Mouse (Mus musculus): ENCODE data around the gene Rad23a. TPM values are rescaled to one million over a fixed set of nuclear protein-coding genes. Genes with fewer than 3 reads are reported as not detected.

Gene Rad23a
- 49.3 and 65.9 TPM in 2 replicates for polyA plus RNA-seq (2012; rRNA removed)

DNA sequence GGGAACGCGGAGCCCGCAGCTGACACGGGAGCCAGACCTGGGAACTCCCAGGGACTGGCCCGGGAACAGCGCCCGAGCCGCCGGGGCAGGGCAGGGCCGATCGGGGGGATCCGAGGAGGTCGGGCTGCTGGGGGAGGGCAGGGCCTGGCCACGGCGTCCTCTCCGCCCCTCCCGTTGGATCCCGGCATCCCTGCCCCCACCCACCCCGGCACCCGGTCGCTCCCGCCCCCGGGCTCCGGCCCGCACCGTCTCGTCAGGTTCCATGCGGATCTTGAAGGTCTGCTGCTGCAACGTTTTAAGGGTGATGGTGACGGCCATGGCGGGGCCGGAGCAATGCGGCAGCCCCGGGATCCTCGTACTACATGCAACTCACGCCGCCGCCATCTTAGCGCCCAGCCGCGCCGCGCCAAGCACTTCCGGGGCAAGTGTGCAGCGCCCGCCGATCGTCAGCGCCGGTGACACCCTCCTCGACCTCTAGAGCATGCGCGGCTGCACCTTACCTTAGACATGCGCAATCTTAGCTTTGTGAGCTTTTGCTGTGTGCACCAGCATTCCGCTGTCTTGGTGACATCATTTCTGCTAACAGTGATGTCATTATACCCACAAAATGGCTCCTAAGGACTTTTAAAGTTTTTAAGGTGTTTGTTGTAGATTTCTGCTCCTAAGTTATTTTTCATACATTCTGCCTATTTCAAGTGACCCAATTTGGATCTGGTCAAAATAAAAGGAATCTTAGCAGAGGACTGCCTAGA lies at the start of gene Rad23a:
Rad23a (minus strand) TSS at position 418 of the 752 bp plus-strand sequence.
- WGBS, result 1% methylated on average over 55 of the region's 55 CpGs

DNA sequence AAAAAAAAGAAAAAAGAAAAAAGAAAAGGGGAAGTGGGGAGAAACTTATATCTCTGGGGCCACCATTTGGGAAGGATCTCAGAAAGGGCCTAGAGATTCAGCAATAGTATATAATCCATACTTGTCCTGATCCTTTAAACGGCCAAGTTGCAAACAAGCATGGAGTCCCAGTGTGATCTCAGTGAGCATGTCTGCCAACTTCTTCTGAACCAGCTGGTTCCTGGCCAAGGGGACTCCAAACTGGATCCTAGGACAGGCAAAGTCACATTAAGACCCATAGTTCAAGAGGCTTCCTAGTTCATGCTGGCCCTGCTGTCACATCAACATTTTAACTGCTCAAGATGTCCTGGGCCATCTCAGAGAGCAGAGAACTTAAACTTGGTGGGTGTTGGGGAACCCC lies 48.7 kb upstream of the Rad23a start:
- 86% methylated on average over 1 of the region's 1 CpGs for WGBS
- DNase-seq (ENCODE audit: low read depth, low spot score), result no peak

More for the DNA sequence above, at the start of gene Rad23a:
- peak; percentile 82 for DNase-seq (ENCODE audit: low read depth, low spot score)

DNA sequence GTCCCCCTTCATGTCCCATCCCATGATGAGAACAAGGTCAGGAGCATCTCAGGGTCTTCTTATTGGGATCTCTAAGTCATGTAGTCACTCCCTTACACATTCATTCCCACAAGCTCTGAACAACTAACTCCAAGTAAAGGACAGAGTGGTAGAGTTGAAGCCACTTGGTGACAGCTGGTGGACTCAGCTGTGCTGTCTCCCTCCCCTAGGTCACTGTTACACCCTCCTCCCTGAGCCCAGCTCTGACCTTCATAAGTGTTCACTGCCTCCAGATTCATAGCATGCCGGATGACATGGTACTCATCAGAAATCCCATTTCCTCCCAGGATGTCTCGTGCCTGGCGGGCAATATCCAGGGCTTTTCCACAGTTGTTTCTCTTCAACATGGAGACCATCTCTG lies 47.8 kb upstream of the Rad23a start:
- WGBS, result 93% methylated on average over 3 of the region's 3 CpGs
- no peak for DNase-seq (ENCODE audit: low read depth, low spot score)

DNA sequence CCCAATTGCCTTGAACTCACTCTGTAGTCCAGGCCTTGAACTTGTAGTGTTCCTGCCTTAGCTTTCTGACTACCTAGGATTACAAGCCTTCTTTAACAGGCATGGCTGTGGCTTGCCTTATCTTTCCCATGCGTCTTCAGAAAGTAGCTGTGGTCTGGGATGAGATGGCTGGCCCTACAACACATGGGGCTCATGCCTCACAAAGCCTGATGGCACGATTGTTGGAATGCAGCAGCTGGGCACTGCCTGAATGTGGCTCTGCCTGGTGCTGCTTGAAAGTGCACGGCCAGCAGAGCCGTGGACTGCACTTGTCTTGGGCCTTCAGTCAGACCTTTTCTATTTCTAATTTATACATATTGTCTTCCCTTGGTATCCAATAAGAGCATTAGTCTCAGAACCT lies 44.3 kb upstream of the Rad23a start:
- WGBS, result 86% methylated on average over 4 of the region's 4 CpGs
- DNase-seq (ENCODE audit: low read depth, low spot score), result no peak

DNA sequence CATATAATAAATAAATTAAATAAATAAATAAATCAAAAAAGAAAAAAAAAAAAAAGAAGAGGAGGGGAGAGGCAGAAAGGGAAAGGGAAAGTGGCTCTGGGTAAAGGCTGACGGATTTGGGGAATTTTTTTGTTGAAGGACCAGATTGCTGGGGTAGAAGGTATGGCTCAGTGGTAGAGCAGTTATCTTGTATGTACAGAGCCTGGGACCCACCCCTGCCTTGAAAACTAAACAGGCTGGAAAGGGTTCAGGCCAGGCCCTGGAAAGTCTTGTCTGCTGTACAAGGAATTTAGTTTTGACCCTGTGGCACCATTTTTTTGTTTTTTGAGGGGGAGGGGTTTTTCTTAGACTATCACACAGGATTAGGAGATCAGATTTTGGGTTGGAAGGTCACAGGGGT lies 38.5 kb upstream of the Rad23a start:
- 79% methylated on average over 1 of the region's 1 CpGs for WGBS
- no peak for DNase-seq (ENCODE audit: low read depth, low spot score)

DNA sequence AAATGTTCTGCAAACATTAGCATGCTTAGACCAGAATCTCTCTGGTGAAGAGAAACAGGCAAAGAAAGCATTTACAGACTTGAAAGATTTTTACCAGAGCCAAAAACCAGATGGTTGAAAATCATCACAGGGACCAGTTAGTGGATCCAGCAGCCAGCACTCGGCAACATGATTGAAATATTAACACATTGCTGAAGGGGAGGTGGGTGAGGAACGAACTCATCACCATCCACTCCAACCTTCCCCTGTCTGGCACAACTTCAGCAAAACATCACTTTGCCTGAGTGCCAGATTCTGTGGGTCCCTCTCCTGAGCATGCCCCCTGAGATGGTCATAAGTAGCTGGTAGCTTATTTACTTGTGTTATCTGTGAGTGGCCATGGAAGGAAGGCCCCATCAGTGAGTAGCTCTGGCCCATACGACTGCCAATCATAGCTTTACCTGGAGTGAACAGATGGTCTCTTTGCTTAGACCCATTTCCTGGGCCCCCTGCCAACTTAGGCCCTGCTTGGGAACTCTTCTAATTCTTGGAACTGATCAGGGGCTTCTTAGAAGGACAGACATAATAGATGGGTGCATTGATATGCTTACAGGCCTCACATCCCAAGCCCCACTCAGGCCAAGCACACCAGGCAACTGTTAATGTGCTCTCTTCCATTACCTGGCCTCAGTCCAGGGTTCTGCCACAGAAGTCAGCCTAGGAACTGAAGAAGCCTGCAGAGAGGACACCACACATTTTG lies 37.0 kb upstream of the Rad23a start:
- 73% methylated on average over 3 of the region's 3 CpGs for WGBS
- DNase-seq (ENCODE audit: low read depth, low spot score), result no peak

DNA sequence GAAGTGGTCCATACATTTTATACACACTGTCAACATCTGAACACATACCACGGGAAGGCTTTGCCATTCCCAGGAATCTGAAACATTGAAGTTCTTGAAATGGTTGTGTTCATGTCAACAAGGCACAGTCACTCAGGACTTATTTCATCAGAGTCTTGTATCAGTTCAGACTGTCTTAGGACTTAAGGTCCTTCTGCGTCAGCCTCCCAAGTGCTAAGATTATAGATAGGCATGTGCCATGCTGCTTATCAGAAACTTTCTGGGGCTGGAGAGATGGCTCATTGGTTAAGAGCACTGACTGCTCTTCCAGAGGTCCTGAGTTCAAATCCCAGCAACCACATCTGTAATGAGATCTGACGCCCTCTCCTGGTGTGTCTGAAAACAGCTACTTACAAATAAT lies 33.9 kb upstream of the Rad23a start:
- DNase-seq (ENCODE audit: low read depth, low spot score), result no peak
- 90% methylated on average over 3 of the region's 3 CpGs for WGBS

DNA sequence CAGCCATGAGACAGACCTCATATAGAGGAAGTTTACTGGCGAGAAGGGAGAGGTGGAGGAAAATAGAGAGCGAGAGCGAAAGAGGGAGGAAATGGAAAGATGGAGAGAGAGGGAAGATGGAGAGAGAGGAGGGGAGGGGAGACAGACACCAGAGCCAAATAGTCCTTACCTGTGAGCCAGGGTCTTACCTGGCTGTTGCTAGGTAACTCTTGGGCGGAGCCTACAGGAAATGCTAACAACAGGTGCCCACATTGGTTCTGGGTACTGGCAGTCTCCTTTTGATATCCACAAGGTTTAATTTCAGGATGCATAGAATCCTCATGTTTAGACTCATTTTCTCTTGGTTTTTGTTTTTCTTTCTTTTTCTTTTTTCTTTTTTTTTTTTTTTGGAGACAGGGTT lies 32.6 kb upstream of the Rad23a start:
- DNase-seq (ENCODE audit: low read depth, low spot score), result no peak
- WGBS, result 75% methylated on average over 4 of the region's 4 CpGs

DNA sequence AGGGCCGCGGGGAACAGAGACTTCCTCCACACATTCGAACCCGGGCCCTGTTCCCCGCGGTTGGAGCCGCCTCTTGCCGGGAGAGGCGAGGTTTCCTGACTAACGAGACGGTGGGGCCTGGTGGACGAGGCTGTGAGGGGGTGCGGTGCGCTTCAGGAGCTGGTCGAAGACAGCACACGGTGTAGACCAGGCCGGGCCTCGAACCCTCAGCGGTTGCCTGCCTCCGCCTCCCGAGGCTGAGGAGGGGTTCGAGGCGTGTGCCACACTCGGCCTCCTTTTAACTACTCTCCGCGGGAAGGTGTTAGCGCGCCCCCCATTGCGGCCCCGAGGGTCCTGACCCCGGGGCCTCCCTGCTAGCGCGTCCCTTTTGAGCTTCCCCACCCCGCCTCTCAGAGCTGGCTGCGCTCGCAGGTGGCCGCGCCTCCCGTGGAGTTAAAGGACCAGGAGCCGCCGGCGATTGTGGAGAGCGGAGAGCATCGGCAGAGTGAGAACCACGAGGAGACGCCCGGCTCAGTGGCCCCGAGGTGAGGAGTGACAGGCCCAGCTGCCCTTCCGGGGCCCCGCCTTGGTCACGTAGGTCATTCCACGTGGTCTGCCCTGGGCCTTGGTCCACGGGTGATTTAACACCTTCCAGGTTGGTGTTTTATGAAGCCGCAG lies 32.0 kb upstream of the Rad23a start:
- DNase-seq (ENCODE audit: low read depth, low spot score), result no peak
- WGBS, result 3% methylated on average over 54 of the region's 54 CpGs

DNA sequence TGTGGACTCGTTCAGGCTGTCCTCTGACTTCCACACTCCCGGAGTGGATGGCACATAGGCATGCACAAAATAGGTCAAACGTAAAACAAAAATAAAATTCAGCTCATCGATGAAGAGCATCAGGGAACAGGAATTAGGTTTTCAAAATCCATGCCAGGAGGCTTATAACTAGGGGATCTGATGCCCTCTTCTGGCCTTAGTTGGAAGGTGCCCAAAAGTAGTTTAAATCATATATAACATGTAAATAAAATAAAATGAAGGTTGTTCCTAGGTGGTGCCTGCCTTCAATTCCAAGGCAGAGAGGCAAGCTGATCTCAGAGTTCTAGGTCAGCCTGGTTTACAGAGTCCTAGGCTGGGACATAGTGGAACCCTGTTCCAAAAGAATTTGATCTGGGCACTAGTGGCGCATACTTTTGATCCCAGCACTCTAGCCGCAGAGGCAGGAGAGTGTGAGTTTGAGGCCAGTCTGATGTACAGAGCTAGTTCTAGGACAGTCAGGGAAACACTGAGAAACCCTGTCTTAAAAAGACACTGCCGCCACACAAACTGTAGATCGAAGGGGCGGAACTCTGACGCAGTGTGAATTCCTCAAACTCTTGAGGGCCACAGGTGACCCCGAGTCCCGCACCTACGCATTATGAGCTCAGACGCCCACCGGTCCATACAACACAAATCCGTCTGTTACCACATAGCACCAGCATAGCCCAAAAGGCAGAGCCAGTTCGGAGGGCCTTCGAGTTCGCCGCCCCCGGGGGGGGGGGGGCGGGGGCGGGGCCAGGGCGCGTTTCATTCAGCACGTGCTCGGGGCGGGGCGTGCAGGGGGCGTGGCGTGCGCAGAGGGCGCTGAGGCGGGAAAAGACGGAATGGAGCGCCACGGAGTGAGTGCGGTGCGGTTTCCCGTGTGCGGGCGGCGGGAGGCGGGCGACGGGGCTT lies 31.2 kb upstream of the Rad23a start, which contains the start of gene Syce2:
Syce2 (plus strand) TSS at position 736 of the 933 bp plus-strand sequence.
- 6% methylated on average over 43 of the region's 46 CpGs for WGBS
- DNase-seq (ENCODE audit: low read depth, low spot score), result peak; percentile 24

DNA sequence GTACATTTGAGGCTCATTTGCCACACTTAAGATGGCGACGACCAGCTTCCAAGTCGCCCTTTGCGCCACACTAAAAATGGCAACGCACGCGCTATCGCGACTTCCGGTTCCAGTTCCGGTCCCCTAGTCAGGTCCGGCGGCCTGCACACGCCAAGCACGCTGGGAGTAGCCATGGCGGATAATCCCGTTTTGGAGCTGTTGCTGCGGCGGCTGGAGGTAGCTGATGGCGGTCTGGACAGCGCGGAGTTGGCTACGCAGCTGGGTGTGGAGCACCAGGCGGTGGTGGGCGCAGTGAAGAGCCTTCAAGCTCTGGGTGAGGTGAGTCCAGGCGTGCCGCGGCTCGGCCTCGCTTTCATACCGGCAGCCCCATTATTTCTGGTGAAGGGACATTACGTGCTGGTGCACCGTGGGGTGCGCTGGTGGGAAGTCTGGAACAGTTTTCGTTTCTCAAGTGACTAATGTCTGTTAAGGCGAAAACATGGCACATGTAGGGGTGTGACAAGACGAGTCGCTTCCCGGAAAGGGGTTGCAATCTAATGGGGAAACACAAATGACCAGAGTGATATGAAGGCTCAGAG lies 16.5 kb upstream of the Rad23a start, which contains the start of gene Farsa:
Farsa (plus strand) TSS at position 126 of the 578 bp plus-strand sequence.
- under 1% methylated on average over 39 of the region's 39 CpGs for WGBS
- DNase-seq (ENCODE audit: low read depth, low spot score), result peak; percentile 84

DNA sequence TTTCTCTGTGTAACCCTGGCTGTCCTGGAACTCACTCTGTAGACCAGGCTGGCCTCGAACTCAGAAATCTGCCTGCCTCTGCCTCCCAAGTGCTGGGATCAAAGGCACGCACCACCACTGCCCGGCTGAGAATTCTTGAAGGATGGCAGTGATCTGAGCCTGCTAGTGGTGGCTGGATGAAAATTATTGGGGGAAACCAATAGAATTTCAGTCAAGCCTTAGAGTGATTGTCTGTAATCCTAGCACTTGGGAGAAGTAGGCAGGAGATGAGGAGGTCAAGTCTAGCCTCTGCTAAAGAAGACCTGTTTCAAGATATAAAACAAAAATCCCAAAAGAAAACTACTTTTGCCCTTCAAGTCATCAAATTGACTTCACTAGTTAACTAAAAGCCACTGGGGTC lies 16.0 kb upstream of the Rad23a start:
- no peak for DNase-seq (ENCODE audit: low read depth, low spot score)

DNA sequence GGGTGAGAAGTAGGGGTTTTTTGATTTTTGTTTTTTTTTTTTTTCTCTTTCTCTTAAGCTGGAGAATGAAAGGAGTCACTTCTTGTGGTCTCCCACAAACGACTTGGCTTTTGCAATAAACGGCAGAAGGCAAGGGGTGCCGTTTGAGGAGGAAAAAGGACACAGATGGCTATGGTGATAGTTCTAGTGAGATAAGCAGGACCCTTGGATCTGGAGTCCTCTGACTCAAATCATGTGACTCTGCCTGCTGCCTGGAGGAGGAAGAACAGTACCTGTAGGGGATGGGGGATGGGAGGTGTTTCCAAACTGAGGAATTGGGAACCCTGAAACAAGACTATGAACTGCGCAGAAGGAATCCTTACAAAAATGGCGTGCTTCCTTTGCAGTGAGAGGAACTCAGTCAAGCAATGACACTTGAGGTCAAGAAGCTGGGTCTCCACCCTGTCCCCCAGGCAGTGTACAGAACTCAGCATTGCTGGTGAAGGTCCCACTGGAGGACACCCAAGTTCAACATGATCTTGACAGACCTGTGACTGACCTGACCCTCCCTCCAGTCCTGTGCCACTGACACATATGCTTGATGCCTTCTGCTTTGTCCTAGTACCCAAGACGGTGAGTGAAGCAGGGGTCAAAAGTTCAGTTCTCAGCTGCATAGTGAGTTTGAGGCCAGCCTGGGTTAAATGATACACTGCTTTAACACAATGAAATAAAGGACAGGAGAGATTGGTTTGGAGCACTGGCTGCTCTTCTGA lies 7.4 kb upstream of the Rad23a start:
- 33% methylated on average over 6 of the region's 6 CpGs for WGBS
- no peak for DNase-seq (ENCODE audit: low read depth, low spot score)

More for the DNA sequence above, 16.0 kb upstream of the Rad23a start:
- WGBS, result 93% methylated on average over 3 of the region's 3 CpGs

DNA sequence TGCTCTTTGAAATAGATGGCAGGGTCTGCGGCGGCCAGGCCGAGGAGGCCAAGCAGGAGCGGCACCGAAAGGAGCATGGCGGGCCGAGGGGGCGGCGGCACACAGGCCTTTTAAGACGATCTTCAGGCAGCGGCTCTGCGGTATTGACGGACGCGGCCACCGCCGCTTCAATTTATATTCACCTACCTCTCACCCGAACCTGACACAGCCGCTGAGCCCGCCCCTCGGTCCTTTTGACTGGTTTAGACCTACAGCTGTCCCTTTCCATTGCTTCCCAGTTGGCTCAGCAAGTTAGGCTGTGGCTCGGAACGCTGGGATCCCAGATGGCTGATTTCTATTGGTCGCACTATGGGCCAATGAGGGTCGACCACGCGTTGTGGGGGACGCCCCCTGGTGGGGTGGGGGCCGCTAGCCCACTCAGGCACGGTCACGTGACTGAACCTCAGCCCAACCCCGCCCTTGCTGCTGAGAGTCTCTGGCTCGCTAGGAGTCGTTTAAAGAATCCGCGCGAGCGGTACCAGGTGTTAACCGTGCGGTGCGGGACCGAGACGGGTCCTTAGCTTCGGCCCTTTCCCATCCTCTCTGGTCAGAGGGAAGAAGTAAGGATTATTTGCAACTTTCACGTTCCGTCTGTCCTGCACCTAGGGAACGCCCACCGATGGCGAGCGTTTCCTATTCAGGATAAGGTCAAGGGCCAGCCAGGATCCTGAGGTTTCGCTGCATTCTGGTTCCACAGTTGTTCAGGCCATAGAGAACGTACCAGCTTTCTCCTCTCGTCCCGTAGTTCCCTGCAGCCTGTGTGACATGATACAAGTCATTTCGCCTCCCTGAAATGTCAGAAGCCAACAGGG lies 6.5 kb upstream of the Rad23a start, which contains the start of gene Calr:
Calr (minus strand) TSS at position 213 of the 851 bp plus-strand sequence.
- peak; percentile 98 for DNase-seq (ENCODE audit: low read depth, low spot score)
- 1% methylated on average over 55 of the region's 55 CpGs for WGBS

DNA sequence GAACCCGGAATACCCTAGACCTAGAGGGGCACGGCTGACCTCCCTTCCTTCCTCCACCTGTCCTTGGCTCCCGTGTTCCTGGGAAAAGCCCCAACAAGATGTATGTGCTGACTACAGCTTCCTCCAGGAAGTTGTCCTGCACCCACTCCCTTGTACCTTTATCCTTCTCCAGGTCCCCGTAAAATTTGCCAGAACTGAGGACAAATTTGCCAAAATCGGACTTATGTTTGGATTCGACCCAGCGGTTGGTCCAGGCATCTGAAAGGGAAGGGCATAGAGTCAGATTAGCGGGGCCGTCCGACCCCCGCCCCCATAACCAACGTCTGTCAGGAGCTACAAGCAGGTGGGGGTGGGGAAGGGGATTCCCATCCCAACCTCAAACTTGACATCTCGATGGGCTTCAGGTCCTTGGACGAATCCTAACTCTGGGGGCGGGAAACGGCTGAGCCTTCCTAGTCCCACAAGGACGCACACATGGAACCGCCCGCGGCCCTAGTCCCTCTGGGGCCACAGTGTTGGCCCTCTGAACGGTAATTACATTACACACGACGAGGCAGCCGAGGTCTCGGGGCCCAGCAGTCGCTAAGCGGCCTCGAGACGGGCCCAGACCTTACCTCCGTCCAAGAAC lies 5.7 kb upstream of the Rad23a start:
- WGBS, result under 1% methylated on average over 30 of the region's 30 CpGs
- DNase-seq (ENCODE audit: low read depth, low spot score), result no peak

DNA sequence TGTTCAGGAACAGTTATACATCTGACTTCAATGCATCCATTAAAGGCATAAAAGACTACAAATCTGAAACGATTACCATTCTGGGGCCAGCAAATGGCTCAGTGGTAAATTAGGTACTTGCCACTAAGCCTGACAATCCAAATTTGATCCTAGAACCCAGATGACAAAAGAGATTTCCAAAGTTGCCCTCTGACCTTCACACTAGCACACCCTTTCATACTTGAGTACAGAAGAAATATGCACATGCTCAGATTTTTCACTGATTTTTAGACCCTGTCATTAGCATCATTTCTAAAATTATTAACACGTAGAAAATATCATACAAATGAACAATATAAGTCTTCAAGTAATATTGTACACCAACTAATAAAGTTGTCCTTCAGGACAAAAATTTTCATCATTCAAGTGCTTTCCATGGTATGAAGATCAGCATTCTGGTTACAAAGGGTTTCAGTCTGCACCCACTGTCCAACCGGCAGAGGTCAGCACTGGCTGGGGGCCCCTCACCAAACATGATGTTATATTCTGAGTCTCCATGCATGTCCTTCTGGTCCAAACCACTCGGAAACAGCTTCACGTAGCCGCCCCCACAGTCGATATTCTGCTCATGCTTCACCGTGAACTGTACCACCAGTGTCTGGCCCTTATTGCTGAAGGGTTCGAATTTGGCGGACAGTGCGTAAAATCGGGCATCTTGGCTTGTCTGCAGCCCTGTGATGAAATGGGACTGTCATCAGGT lies 5.1 kb upstream of the Rad23a start:
- 8% methylated on average over 12 of the region's 12 CpGs for WGBS
- no peak for DNase-seq (ENCODE audit: low read depth, low spot score)

Measured in large intestine, adult 2 months (tissue).